Comparison of ENCODE assay signal across 27 mouse cellular contexts in the genomic region with DNA sequence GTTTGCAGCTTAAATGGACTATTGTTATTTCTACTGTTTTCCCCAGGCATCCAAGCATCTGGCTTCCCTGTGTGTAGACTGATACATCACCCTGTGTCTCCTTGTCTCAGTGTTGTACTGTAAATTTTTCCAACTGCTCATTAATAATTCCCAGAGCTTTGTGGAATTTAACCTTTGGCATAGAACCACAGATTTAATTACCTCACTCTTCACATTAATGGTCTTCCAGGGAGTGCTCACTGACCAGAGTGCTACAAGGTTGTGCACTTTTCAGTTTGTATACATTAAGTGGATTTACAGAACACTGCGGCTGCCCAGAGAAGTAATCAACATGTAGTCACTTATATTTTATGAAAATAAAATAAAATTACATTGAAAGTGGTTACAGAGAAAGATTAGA.
A peak's percentile ranks its signal among the peaks of the same experiment; 100 is the strongest.
DNase-seq lines count a peak whose midpoint lies in the region; ATAC-seq and TF ChIP-seq lines count a peak whose summit lies in the region.
"Had no signal": no experiment of that assay in that cellular context is flagged by ENCODE, and none has a peak within 500 bp of the region (broad histone marks: within the 10 kb centered on the region; RNA-seq: fewer than 3 reads in every experiment).

No protein-coding gene starts in this region.

- ATAC-seq in liver, embryonic 14.5 days (ENCODE audit: insufficient read depth) = no peak
- ATAC-seq: CD4-positive, CD25-positive, alpha-beta regulatory T cell, adult 4 months; forebrain, postnatal 0 days; intestine, postnatal 0 days; midbrain, embryonic 13.5 days had no signal

- no peaks in the 10 kb centered on the region for H3K27me3 ChIP-seq in liver, embryonic 14.5 days (ENCODE audit: control insufficient read depth, insufficient read depth, low read length)
- H3K27me3 ChIP-seq: embryonic facial prominence, embryonic 15.5 days; forebrain, embryonic 12.5 days; heart, embryonic 13.5 days; megakaryocyte, embryonic 14.5 days; midbrain, embryonic 13.5 days; neural tube, embryonic 13.5 days had no signal

- H3K36me3 ChIP-seq in liver, embryonic 14.5 days (replicated peaks; ENCODE audit: control insufficient read depth, insufficient read depth, low read depth) = no peaks in the 10 kb centered on the region
- H3K36me3 ChIP-seq: embryonic facial prominence, embryonic 10.5 days; embryonic facial prominence, embryonic 15.5 days; forebrain, embryonic 12.5 days; heart, embryonic 13.5 days; midbrain, embryonic 13.5 days; neural tube, embryonic 13.5 days had no signal

- H3K4me3 ChIP-seq in liver, embryonic 14.5 days (ENCODE audit: insufficient read depth in 1 of 2, low read depth in 2 of 2, low read length in 2 of 2) = no peak overlapping the region
- H3K4me3 ChIP-seq: embryonic facial prominence, embryonic 10.5 days; embryonic facial prominence, embryonic 15.5 days; forebrain, embryonic 12.5 days; heart, embryonic 13.5 days; megakaryocyte, embryonic 14.5 days; midbrain, embryonic 13.5 days; neural tube, embryonic 13.5 days had no signal

- 0 out of 2 replicates have a peak, but pooled peaks have one; percentile 9 for TF ChIP-seq EP300 in liver, embryonic 14.5 days (IDR thresholded peaks at IDR 0.05; ENCODE audit: low read depth)

- H3K4me2 ChIP-seq in liver, embryonic 14.5 days (ENCODE audit: low read depth) = no peak overlapping the region
- H3K4me2 ChIP-seq: embryonic facial prominence, embryonic 15.5 days; forebrain, embryonic 12.5 days; heart, embryonic 13.5 days; hindbrain, embryonic 14.5 days; midbrain, embryonic 13.5 days; neural tube, embryonic 13.5 days had no signal

- H3K9ac ChIP-seq in liver, embryonic 14.5 days (replicated peaks) = no peak overlapping the region
- H3K9ac ChIP-seq: embryonic facial prominence, embryonic 15.5 days; forebrain, embryonic 12.5 days; forebrain, postnatal 0 days; heart, embryonic 13.5 days; hindbrain, embryonic 14.5 days; midbrain, embryonic 13.5 days; neural tube, embryonic 13.5 days had no signal

- H3K27ac ChIP-seq in liver, embryonic 14.5 days = no peak overlapping the region
- H3K27ac ChIP-seq: embryonic facial prominence, embryonic 10.5 days; embryonic facial prominence, embryonic 15.5 days; forebrain, embryonic 12.5 days; heart, embryonic 13.5 days; hindbrain, embryonic 14.5 days; midbrain, embryonic 13.5 days; neural tube, embryonic 13.5 days had no signal

- no peak for TF ChIP-seq CTCF in liver, embryonic 14.5 days (IDR thresholded peaks at IDR 0.05; ENCODE audit: low read depth)

- H3K4me1 ChIP-seq in liver, embryonic 14.5 days (replicated peaks; ENCODE audit: control insufficient read depth in 2 of 2, insufficient read depth in 2 of 2, low read length in 1 of 2) = no peaks in the 10 kb centered on the region
- H3K4me1 ChIP-seq: embryonic facial prominence, embryonic 10.5 days; embryonic facial prominence, embryonic 15.5 days; forebrain, embryonic 12.5 days; heart, embryonic 13.5 days; megakaryocyte, embryonic 14.5 days; midbrain, embryonic 13.5 days; neural tube, embryonic 13.5 days had no signal

- no peaks in the 10 kb centered on the region for H3K9me3 ChIP-seq in liver, embryonic 14.5 days (ENCODE audit: control insufficient read depth, low read length)
- H3K9me3 ChIP-seq: embryonic facial prominence, embryonic 10.5 days; embryonic facial prominence, embryonic 15.5 days; forebrain, embryonic 12.5 days; heart, embryonic 13.5 days; megakaryocyte, embryonic 14.5 days; midbrain, embryonic 13.5 days; neural tube, embryonic 13.5 days had no signal

- WGBS in liver, embryonic 14.5 days (ENCODE audit: insufficient replicate concordance) = 52% methylated on average over 1 of the region's 1 CpGs

- DNase-seq in kidney, adult 9 months = peak; percentile 76
- DNase-seq in kidney, adult 11 months = no peak
- DNase-seq in liver, embryonic 14.5 days (ENCODE audit: low read depth in 3 of 3, low spot score in 3 of 3) = no peak
- DNase-seq in liver = no peak
- peak; percentile 24 for DNase-seq in forelimb bud, embryonic 11.5 days (ENCODE audit: low read depth, low spot score)
- peak; percentile 14 for DNase-seq in mesoderm, embryonic 11.5 days (ENCODE audit: low read depth, low spot score)
- no peak for DNase-seq in cerebellum, adult 18-20 months
- no peak for DNase-seq in thymus, postnatal 0 days (ENCODE audit: low spot score)
- DNase-seq: adrenal gland, postnatal 25 days; cerebellum, adult 2 months; cerebellum, postnatal 25 days; forebrain, postnatal 0 days; gastrocnemius, postnatal 10 days; heart, postnatal 10 days; lung, postnatal 4 days; right cerebral cortex, postnatal 14 days; thymus, adult 2 months had no signal

Comparison
In these comparisons a context has a peak if more than half of its experiments do, and no peak if none do; other contexts are left out.
1. DNase-seq: peak in kidney, adult 9 months (single experiment), forelimb bud, embryonic 11.5 days (single experiment) and mesoderm, embryonic 11.5 days (single experiment); none in kidney, adult 11 months (single experiment), liver, embryonic 14.5 days (0 of 3), liver (single experiment), cerebellum, adult 18-20 months (0 of 2) and thymus, postnatal 0 days (single experiment).